Mouse (Mus musculus) E14TG2a.4 (cell line): ENCODE measurements around the gene Ablim2.

Experiments
- H3K27me3 ChIP-seq: 2 replicates; pipeline ENCODE4 v1.6.1; 2014; ENCODE audit warnings: low read length, control low read depth; ENCODE audit not compliant: insufficient read depth
- H3K36me3 ChIP-seq: 2 replicates; pipeline ENCODE4 v1.6.1; 2014; ENCODE audit warnings: low read length, control low read depth; ENCODE audit not compliant: insufficient read depth
- H3K4me1 ChIP-seq: replicated peaks from 2 replicates; pipeline ENCODE4 v1.6.1; 2014; ENCODE audit warnings: low read depth, low read length, control low read depth
- H3K4me3 ChIP-seq: replicated peaks from 2 replicates; pipeline ENCODE4 v1.5.1; 2014; ENCODE audit warnings: mild to moderate bottlenecking, low read length
- H3K9me3 ChIP-seq: 2 replicates; pipeline ENCODE4 v1.6.1; 2014; ENCODE audit warnings: low read length, control low read depth
- CTCF ChIP-seq: conservative IDR thresholded peaks from 2 replicates; pipeline ENCODE4 v1.5.1; 2014; ENCODE audit warnings: low read length
- NANOG ChIP-seq: IDR thresholded peaks from 2 replicates; pipeline ENCODE4 v1.6.1; 2014; ENCODE audit warnings: borderline replicate concordance, low read length, mixed read lengths
- POU5F1 ChIP-seq: IDR thresholded peaks from 2 replicates; pipeline ENCODE4 v1.6.1; 2014; ENCODE audit warnings: low read length, borderline replicate concordance

Ablim2 gene

DNA sequence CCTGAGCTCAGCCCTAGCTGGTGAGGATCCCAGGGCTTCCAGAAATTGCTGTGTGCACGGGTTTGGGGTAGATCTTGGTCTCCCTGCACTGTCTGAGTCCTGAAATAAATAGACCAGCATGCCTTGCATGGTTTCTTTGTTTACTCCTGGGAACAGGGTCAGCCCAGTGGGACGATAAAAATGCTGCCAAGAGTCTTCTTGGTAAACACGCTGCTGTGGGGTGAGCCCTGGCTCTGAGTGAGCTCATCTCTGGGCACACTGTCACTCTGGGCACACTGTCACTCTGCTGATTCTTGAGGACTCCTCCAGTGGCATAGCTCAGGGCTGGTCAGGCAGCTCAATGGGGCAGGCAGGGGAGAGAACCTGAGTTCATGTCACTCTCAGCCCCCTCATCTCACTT lies 98.6 kb downstream of the Ablim2 start:
- Histone ChIP-seq H3K4me3 (no peak overlapping the region), H3K4me1 (peaks cover 23% of the 10 kb centered on the region)
- no peak for TF ChIP-seq CTCF

DNA sequence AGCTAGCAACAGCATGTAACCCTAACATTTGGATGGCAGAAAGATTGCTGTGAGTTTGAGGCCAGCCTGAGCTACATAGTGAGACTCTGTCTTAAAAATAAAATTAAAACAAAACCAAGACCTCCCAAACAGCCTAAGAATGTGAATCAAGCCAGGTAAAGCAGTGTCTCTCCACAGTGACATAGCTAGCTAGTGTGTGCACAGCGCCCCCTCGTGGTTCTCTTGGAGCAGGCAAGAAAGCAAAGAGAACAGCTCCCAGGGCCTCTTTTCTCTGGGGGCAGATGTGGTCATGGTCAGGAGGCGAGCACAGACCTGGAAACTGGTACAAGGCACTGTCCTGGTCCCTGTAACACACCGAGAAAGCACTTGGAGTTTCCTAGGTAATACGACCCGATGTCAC lies 100.4 kb downstream of the Ablim2 start:
- TF ChIP-seq NANOG (no peak), CTCF (peak; percentile 85)
- no peaks in the 10 kb centered on the region for H3K27me3 ChIP-seq
- peaks cover 13% of the 10 kb centered on the region for H3K4me1 ChIP-seq
- no peaks in the 10 kb centered on the region for H3K36me3 ChIP-seq
- no peaks in the 10 kb centered on the region for H3K9me3 ChIP-seq
- H3K4me3 ChIP-seq: no peak overlapping the region

More for the DNA sequence above, 98.6 kb downstream of the Ablim2 start:
- H3K27me3 ChIP-seq: no peaks in the 10 kb centered on the region
- H3K9me3 ChIP-seq: no peaks in the 10 kb centered on the region
- H3K36me3 ChIP-seq: no peaks in the 10 kb centered on the region

DNA sequence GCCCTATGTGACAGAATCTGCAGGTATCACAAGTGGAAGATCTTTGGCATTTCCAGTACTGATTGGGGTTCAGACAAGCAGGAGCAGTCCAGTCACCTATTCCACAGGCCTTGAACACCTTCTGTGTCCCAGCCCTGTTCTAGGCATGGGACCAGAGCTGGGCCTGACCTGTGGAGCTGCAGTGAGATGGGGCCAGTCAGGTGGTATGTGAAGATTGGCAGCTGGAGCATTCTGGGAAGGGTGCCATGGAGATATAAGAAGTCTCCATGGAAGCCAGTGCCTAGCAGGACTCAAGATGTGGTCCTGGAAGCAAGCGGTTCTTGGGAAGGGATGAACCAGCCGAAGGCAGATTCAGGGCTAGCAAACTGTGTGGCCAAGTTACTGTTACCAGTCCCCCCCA lies 103.8 kb downstream of the Ablim2 start:
- peaks cover 13% of the 10 kb centered on the region for H3K4me1 ChIP-seq
- no peak overlapping the region for H3K4me3 ChIP-seq
- H3K9me3 ChIP-seq: no peaks in the 10 kb centered on the region
- no peak for TF ChIP-seq NANOG
- no peak for TF ChIP-seq CTCF
- no peak for TF ChIP-seq POU5F1
- H3K36me3 ChIP-seq: no peaks in the 10 kb centered on the region
- H3K27me3 ChIP-seq: no peaks in the 10 kb centered on the region

DNA sequence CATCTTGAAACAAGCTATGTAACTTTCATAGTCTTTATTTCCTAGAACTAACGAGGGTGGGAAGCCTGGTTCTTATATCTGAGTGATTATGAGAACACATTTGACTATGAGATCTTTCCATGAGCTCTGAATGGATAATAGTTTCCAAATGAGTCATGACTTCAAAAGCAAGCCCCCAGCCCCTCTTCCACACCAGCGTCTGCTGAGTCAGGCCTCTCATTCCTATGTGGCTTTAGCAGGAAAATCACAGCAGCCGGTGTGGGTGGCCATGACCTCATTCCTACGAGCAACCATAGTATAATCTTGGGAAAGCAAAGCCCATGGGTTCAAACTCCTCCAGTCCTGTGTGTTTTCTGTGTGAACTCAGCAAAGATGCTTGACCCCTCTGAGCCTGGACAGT lies 112.3 kb downstream of the Ablim2 start:
- no peaks in the 10 kb centered on the region for H3K36me3 ChIP-seq
- peaks cover 6% of the 10 kb centered on the region for H3K4me1 ChIP-seq
- H3K9me3 ChIP-seq: no peaks in the 10 kb centered on the region
- no peak overlapping the region for H3K4me3 ChIP-seq
- H3K27me3 ChIP-seq: no peaks in the 10 kb centered on the region
- no peak for TF ChIP-seq CTCF
- no peak for TF ChIP-seq POU5F1
- TF ChIP-seq NANOG: no peak

DNA sequence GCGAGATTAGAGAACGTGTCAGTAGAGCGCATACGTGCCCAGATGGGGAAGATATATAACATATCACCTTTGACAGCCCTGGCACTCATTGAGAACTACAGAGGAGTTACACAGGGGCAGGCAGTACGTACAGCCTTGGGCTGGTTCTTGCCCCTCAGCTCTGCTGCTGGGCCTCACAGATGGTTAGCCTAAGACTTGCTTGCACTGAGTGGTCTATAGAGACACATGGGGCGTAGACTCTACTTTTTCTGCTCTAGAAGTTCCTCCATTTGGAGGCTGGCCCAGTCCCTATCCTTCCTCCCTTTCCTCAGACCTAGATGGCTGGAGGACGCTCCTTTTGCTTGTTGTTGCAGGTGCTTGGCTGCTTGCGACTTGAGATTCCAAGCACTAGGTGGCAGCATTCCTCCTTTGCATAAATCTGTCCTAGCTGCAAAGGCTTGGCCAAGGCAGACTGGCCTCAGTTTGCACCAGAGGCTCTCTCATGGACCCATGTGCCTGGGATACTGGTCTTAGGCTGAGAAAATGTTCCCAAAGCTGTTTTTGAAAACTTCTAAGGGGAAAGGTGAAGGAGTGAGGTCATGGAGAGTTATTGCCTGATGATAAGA lies 112.8 kb downstream of the Ablim2 start:
- Histone ChIP-seq H3K4me3 (no peak overlapping the region), H3K9me3 (no peaks in the 10 kb centered on the region), H3K36me3 (no peaks in the 10 kb centered on the region), H3K27me3 (no peaks in the 10 kb centered on the region), H3K4me1 (peaks cover 11% of the 10 kb centered on the region)
- TF ChIP-seq POU5F1 (no peak), NANOG (no peak), CTCF (peak; percentile 80)

DNA sequence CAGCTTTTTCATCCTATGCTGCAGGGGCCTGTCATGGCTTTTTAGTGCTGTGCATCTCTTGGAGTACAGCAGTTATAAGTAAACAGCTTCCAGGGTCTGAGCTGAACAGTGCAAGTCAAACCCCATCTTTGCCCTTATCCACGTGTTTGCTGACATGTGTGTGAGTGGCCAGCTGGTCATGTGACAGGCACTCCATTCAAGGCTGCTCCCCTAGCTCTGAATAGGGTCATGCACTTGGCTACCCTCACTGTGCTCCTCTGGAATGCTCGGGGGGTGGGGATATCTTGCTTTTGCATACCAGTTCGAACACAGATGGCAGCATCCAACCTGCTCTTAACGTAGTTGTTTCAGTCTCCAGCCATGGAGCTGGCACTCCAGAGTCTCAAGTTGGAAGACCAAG lies 115.7 kb downstream of the Ablim2 start:
- Histone ChIP-seq H3K36me3 (no peaks in the 10 kb centered on the region), H3K27me3 (0 out of 2 replicates have a peak, but pooled peaks cover 5% of the 10 kb centered on the region), H3K4me1 (peaks cover 12% of the 10 kb centered on the region), H3K9me3 (no peaks in the 10 kb centered on the region), H3K4me3 (no peak overlapping the region)
- TF ChIP-seq NANOG (no peak), POU5F1 (no peak), CTCF (no peak)

DNA sequence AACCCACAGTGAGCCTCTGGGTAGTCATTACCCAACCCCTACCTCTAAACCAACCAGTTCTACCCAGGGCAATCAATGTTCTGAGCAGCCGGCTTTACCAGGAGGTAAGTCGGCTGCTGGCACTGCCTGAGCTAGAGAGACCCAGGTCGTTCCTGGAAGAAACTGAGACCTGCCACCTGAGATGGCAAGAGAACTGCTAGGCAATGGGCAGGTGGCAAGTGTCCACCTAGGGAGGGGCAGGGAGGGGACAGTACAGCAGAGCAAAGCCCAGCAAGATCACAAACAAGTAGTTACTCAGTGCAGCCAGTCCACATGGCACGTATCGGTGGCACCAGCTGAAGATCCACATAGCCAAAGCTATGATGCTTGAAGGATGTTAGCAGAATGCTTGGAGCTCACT lies 118.6 kb downstream of the Ablim2 start:
- peaks cover 22% of the 10 kb centered on the region for H3K4me1 ChIP-seq
- no peak overlapping the region for H3K4me3 ChIP-seq
- H3K27me3 ChIP-seq: 0 out of 2 replicates have a peak, but pooled peaks cover 5% of the 10 kb centered on the region
- TF ChIP-seq POU5F1 (no peak), CTCF (no peak), NANOG (no peak)
- no peaks in the 10 kb centered on the region for H3K36me3 ChIP-seq
- H3K9me3 ChIP-seq: no peaks in the 10 kb centered on the region

DNA sequence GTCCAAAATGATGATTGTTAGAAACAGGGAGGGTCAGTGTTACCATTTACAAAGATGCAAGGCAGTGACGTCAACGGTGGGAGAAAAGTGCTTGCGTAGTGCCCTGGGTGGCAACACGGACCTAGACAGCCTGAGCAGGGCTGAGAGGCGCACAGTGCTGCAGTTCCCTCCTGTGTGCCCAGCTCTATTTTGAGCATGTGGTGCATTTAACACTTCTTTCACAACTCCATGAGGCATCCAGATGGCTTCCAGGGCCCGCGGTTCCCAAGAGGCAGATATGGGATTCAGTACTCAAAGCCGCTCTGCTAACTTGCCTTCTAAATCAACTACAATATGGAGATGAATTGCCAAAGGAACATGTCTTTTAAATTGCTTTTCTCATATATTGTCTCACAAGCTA lies 121.5 kb downstream of the Ablim2 start:
- 0 out of 2 replicates have a peak, but pooled peaks cover 5% of the 10 kb centered on the region for H3K27me3 ChIP-seq
- TF ChIP-seq POU5F1 (no peak), CTCF (no peak), NANOG (no peak)
- H3K36me3 ChIP-seq: no peaks in the 10 kb centered on the region
- H3K4me3 ChIP-seq: no peak overlapping the region
- H3K9me3 ChIP-seq: no peaks in the 10 kb centered on the region
- peaks cover 24% of the 10 kb centered on the region for H3K4me1 ChIP-seq

DNA sequence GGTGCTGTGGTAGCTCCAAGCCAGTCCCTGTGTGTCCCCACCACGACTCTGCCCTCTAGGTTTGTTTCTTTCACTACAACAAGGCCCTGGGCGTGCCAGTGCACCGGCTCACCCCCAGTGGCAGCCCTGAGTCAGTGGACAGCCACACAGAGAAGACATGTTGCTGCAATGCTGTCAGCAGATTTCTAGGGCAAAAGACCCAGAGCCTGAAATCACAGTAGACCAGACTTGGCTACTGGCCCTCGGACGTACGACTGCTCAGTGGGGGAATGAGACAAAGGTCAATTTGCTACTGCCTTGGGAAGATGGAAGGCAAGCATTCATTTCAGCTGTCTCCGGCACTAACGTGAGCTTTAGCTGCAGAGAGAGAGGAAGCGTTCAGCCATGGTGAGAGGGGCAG lies 124.7 kb downstream of the Ablim2 start:
- no peak overlapping the region for H3K4me3 ChIP-seq
- H3K27me3 ChIP-seq: 0 out of 2 replicates have a peak, but pooled peaks cover 3% of the 10 kb centered on the region
- TF ChIP-seq POU5F1 (no peak), NANOG (no peak), CTCF (no peak)
- no peaks in the 10 kb centered on the region for H3K9me3 ChIP-seq
- H3K4me1 ChIP-seq: peaks cover 22% of the 10 kb centered on the region
- H3K36me3 ChIP-seq: no peaks in the 10 kb centered on the region
